In the genomic region with DNA sequence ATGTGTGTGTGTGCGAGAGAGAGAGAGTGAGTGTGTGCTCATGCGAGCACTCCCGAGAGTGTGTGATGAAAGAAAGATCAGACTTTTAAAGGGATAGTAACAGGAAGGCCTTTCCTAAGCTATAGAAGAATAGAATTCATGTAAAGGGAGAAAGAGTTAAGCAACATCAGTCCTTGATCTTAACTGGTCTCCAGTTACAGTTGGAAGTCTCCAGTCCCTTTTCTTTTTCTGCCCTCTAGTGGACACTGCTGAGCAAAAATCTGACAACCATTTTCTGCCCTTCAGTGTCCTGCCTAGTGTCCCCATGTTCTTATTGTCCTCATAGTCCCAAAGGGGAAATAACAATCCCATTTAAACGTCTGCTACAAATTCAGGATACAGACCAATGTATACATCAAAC, we compare ENCODE assay signal across 8 mouse cellular contexts. TPM values are rescaled to one million over a fixed set of nuclear protein-coding genes. Genes with fewer than 3 reads are reported as not detected.
DNase-seq lines count a peak whose midpoint lies in the region; ATAC-seq and TF ChIP-seq lines count a peak whose summit lies in the region.

No protein-coding gene starts in this region.

- no peak for TF ChIP-seq EP300 in heart, postnatal 0 days (IDR thresholded peaks at IDR 0.05; ENCODE audit: low read depth)
- no peak for TF ChIP-seq EP300 in stomach, postnatal 0 days (optimal IDR thresholded peaks at IDR 0.05)

- 42% methylated on average over 4 of the region's 4 CpGs for WGBS in heart, postnatal 0 days
- WGBS in liver, embryonic 15.5 days (ENCODE audit: insufficient replicate concordance), result 3% methylated on average over 4 of the region's 4 CpGs
- WGBS in stomach, postnatal 0 days, result 32% methylated on average over 4 of the region's 4 CpGs

- TF ChIP-seq CTCF in heart, postnatal 0 days (IDR thresholded peaks at IDR 0.05; ENCODE audit: low read depth), result peak; percentile 83
- peak; percentile 88 for TF ChIP-seq CTCF in stomach, postnatal 0 days (IDR thresholded peaks at IDR 0.05; ENCODE audit: low read depth)

- H3K27ac ChIP-seq in heart, postnatal 0 days (ENCODE audit: low read depth), result peak overlapping the region; percentile 71; the same call in 1 of the 2 replicates
- peak overlapping the region; percentile 95 for H3K27ac ChIP-seq in liver, embryonic 15.5 days (replicated peaks)
- no peak overlapping the region for H3K27ac ChIP-seq in stomach, postnatal 0 days (replicated peaks)

- H3K36me3 ChIP-seq in heart, postnatal 0 days (replicated peaks; ENCODE audit: control insufficient read depth, insufficient read depth, low read length), result no peaks in the 10 kb centered on the region
- no peaks in the 10 kb centered on the region for H3K36me3 ChIP-seq in liver, embryonic 15.5 days (replicated peaks)
- no peaks in the 10 kb centered on the region for H3K36me3 ChIP-seq in stomach, postnatal 0 days (ENCODE audit: control insufficient read depth, insufficient read depth, low read length)

- H3K27me3 ChIP-seq in heart, postnatal 0 days (ENCODE audit: control insufficient read depth, insufficient read depth, low read length), result no peaks in the 10 kb centered on the region
- no peaks in the 10 kb centered on the region for H3K27me3 ChIP-seq in liver, embryonic 15.5 days
- H3K27me3 ChIP-seq in stomach, postnatal 0 days (ENCODE audit: control insufficient read depth, insufficient read depth, low read length), result no peaks in the 10 kb centered on the region

- H3K9ac ChIP-seq in heart, postnatal 0 days (replicated peaks; ENCODE audit: low read depth, low read length), result no peak overlapping the region
- H3K9ac ChIP-seq in liver, embryonic 15.5 days, result peak overlapping the region; percentile 55
- no peak overlapping the region for H3K9ac ChIP-seq in stomach, postnatal 0 days (ENCODE audit: low read length)

- no peak for ATAC-seq in heart, postnatal 0 days (ENCODE audit: insufficient read depth, low read depth)
- ATAC-seq in liver, embryonic 15.5 days (ENCODE audit: insufficient read depth), result peak; percentile 49
- no peak for ATAC-seq in stomach, postnatal 0 days (ENCODE audit: low FRiP score, low TSS enrichment)

- no peaks in the 10 kb centered on the region for H3K9me3 ChIP-seq in heart, postnatal 0 days (replicated peaks; ENCODE audit: control insufficient read depth, low read length)
- H3K9me3 ChIP-seq in liver, embryonic 15.5 days (replicated peaks), result no peaks in the 10 kb centered on the region
- H3K9me3 ChIP-seq in stomach, postnatal 0 days (ENCODE audit: control insufficient read depth, low read length), result no peaks in the 10 kb centered on the region

- peaks cover 21% of the 10 kb centered on the region for H3K4me1 ChIP-seq in heart, postnatal 0 days (ENCODE audit: control insufficient read depth, insufficient read depth)
- H3K4me1 ChIP-seq in liver, embryonic 15.5 days (replicated peaks), result peaks cover 74% of the 10 kb centered on the region
- no peaks in the 10 kb centered on the region; the same call in 1 of the 2 replicates for H3K4me1 ChIP-seq in stomach, postnatal 0 days (replicated peaks; ENCODE audit: control insufficient read depth, insufficient read depth)

- H3K4me3 ChIP-seq in heart, postnatal 0 days (ENCODE audit: low read depth, low read length), result no peak overlapping the region
- H3K4me3 ChIP-seq in liver, embryonic 15.5 days (replicated peaks), result peak overlapping the region; percentile 38
- no peak overlapping the region for H3K4me3 ChIP-seq in stomach, postnatal 0 days (ENCODE audit: low read depth, low read length)

- peak; percentile 59 for DNase-seq in kidney, adult 11 months
- DNase-seq in kidney, adult 18-20 months, result no peak
- peak; percentile 86 for DNase-seq in MEL-GATA-1-ER (ENCODE audit: extremely low read depth, low read depth)
- DNase-seq in cerebellum, adult 9-11 months, result peak; percentile 27
- peak; percentile 92 for DNase-seq in heart, postnatal 0 days (ENCODE audit: low spot score)
- no peak for DNase-seq in stomach, postnatal 0 days (ENCODE audit: low spot score)
- DNase-seq in urinary bladder, postnatal 10 days (ENCODE audit: low spot score), result no peak

- H3K4me2 ChIP-seq in heart, postnatal 0 days (ENCODE audit: low read depth, low read length), result no peak overlapping the region
- H3K4me2 ChIP-seq in liver, embryonic 15.5 days, result peak overlapping the region; percentile 65
- H3K4me2 ChIP-seq in stomach, postnatal 0 days (replicated peaks; ENCODE audit: low read depth), result no peak overlapping the region

RNA-seq across cellular contexts. Expression of gene Cenpu, which starts 4.6 kb away (rescaled TPM):
- total RNA-seq in heart, postnatal 0 days (2014; rRNA removed; ENCODE audit: low replicate concordance), result 1.1 and 2.4 TPM in 2 replicates
- 4.3 and 5.3 TPM in 2 replicates for polyA plus RNA-seq in heart, postnatal 0 days (2015; fragmentation: Nextera tagmentation; extraction: Ambion mirVana)
- polyA plus RNA-seq in liver, embryonic 15.5 days (2015; fragmentation: Nextera tagmentation; extraction: Ambion mirVana), result 13.9 and 14.7 TPM in 2 replicates
- 5.4 and 7.3 TPM in 2 replicates for polyA plus RNA-seq in stomach, postnatal 0 days (2015; fragmentation: Nextera tagmentation; extraction: Ambion mirVana)

Comparison
In these comparisons a context has a peak if more than half of its experiments do, and no peak if none do; other contexts are left out.
1. DNase-seq: peak in kidney, adult 11 months (single experiment), MEL-GATA-1-ER (single experiment), cerebellum, adult 9-11 months (single experiment) and heart, postnatal 0 days (single experiment); none in kidney, adult 18-20 months (single experiment), stomach, postnatal 0 days (single experiment) and urinary bladder, postnatal 10 days (single experiment).